Mouse (Mus musculus) left cerebral cortex, adult 18-20 months (tissue): ENCODE data around the gene Ica1. TPM values are rescaled to one million over a fixed set of nuclear protein-coding genes. Genes with fewer than 3 reads are reported as not detected.

Source experiments
- DNase-seq, 2 experiments: peaks; one replicate each; pipeline ENCODE4 v3.0.0; 2021 to 2022; ENCODE audit warnings: low spot score in 2 of 2, mixed read lengths in 1 of 2
- total RNA-seq, 2 experiments: library from RNA; stranded (reverse); gene quantifications; 2 replicates each; pipeline ENCODE4 v1.2.3; 2021

The Ica1 gene
- total RNA-seq, 2 experiments from 2014 or later = 60.1 to 60.5 TPM

- DNase-seq = no peak
These were observed 86.9 kb downstream of the Ica1 start for GRCm38 (mm10) chr6:8691199-8691975.

GRCm38 (mm10) chr6:8690441-8690840 lies 87.8 kb downstream of the Ica1 start:
- no peak for DNase-seq

GRCm38 (mm10) chr6:8686678-8687580 lies 91.4 kb downstream of the Ica1 start:
- peak in 1 of 2 experiments; percentile 26 for DNase-seq

- peak; percentile 24 to 57 for DNase-seq
These were observed 94.9 kb downstream of the Ica1 start for GRCm38 (mm10) chr6:8683379-8683778.

GRCm38 (mm10) chr6:8680931-8681330 lies 97.4 kb downstream of the Ica1 start:
- no peak for DNase-seq

- DNase-seq = no peak
These were observed 105.3 kb downstream of the Ica1 start for GRCm38 (mm10) chr6:8673013-8673412.

GRCm38 (mm10) chr6:8669343-8669742 lies 108.9 kb downstream of the Ica1 start:
- no peak for DNase-seq

GRCm38 (mm10) chr6:8668013-8668811 lies 110.1 kb downstream of the Ica1 start:
- DNase-seq = no peak

- DNase-seq = no peak
These were observed 112.5 kb downstream of the Ica1 start for GRCm38 (mm10) chr6:8665786-8666185.

GRCm38 (mm10) chr6:8664956-8665355 lies 113.3 kb downstream of the Ica1 start:
- no peak for DNase-seq

GRCm38 (mm10) chr6:8663092-8663740 lies 115.1 kb downstream of the Ica1 start:
- DNase-seq = no peak

- DNase-seq = no peak
These were observed 116.9 kb downstream of the Ica1 start for GRCm38 (mm10) chr6:8661404-8661803.

GRCm38 (mm10) chr6:8660076-8660475 lies 118.2 kb downstream of the Ica1 start:
- DNase-seq = no peak

GRCm38 (mm10) chr6:8659194-8659959 lies 118.9 kb downstream of the Ica1 start:
- DNase-seq = peak in 1 of 2 experiments; percentile 25

GRCm38 (mm10) chr6:8658431-8658830 lies 119.9 kb downstream of the Ica1 start:
- no peak for DNase-seq

GRCm38 (mm10) chr6:8657459-8657858 lies 120.8 kb downstream of the Ica1 start:
- DNase-seq = no peak

- no peak for DNase-seq
These were observed 122.8 kb downstream of the Ica1 start for GRCm38 (mm10) chr6:8655454-8655853.

- DNase-seq = no peak
These were observed 127.9 kb downstream of the Ica1 start for GRCm38 (mm10) chr6:8650413-8650812.

- DNase-seq = no peak
These were observed 128.9 kb downstream of the Ica1 start for GRCm38 (mm10) chr6:8649295-8649865.
